Mouse (Mus musculus): ENCODE results near the gene Ttc7.
"Not testable (repeated sequence)": the region's sequence is repeated elsewhere in the genome, so short reads cannot be mapped to it uniquely, and the experiment has no call there.

The Ttc7 gene

DNA sequence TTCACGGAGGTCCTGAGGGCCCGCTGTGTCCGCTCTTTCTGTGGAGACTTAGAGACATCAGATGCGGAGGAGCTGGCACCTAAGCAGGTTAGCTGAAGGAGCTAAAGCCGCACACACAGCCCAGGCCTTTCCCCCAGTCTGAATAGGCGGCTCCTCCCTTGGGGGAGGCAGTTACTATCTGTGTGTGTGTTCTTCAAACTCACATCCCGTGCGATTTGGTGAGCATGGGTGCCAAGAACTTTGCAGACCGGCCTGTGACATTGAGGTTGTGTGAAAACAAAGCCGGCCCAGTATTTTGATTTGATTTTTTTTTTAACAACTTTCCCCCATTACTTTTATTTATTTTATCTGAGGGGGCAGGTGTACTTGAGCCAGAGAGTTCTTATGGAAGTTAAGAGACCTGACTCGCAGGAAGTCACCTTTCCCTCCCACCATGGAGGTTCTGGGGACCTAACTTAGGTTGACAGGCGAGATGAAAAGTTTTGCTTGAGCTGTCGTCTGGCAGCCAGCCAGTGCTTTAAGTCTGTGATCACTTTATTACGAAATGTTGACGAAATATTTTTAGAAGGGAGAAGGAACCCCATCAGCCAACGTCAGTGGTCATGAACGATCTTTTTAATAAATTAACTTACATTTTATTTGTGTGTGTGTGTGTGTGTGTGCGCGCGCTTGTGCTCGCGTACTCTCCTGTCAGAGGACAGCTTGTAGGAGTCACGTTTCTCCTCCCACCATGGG, 3.2 kb downstream of the Ttc7 start:
- in situ Hi-C loops (cut with MboI, MseI), result no loop called here

DNA sequence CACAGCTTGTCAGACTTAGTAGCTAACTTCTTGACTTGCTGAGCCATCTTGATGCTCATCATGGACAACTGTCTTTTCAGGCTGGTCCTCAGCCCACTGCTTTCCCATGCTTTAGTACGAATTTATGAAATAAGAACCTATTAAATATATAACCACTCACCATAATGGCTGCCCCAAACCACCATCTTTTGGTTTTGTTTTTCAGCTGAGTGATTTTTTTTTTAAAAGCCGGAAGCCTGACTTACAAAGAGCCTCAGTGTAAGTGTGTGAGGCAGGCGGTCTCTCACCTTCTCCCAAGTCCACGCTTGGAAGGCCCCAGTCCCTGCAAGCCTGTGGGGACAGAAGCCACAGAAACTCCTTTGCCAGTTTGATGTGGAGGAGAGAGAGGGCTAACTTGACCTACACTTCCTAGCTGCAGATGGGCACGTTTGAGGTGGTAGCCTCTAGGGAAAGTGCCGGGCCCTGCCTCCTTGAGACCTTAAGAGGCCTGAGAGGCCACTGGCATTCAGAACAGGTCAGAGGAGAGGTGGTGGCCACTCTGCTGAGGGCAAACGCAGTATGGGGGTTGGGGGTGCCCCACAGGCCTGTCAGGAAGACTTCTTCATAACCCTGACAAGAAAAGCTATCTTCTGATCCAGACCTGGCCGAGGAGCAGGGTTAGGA, 3.9 kb downstream of the Ttc7 start:
- in situ Hi-C loops (cut with MboI, MseI), result no loop called here

DNA sequence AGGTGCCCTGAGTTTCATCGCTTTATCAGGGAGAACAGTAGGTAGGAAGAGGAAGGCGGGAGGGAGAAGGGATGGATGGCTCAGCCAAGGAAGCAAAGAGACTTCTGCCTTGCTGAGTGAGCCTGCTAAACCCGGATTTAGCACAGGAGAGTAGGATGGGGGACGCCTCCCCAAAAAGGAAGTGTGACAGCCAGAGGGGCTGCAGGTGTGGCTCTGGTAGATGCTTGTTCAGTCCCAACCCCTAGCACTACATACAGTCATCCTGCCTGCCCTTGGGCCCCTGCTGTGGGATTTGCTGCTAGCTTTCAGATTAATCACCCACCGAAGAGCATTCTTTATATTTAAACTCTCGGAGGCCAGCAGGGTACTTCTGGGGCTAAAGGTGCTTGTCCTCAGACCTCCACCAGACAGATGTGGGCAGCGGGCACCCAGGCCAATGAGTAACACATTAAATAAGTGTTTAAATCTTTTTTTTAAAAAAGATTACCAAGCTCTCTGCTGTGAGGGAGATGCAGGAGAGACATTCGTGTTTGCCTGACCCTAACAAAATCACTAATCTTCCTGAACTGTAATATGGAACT, 4.6 kb downstream of the Ttc7 start:
- in situ Hi-C loops (cut with MboI, MseI), result no loop called here

DNA sequence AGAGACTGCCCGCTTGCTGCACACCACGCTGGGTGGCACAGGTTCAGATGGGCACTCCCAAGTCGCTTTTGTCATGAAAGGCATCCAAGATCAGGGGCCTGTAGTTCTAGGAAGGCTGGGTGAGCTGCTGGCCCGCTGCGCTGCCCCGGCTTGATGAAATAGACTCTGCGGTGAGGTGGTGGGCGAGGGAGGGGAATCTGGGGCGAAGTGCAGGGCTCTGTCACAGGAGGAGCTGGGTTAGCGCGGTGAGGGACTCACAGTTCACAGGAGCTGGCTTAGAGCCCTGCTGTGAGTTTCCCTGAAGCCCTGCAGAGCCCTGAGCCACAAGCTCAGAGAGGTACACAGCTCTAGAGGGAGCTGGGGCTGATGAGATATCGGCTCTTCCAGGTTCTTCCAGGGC, 5.4 kb downstream of the Ttc7 start:
- in situ Hi-C loops (cut with MboI, MseI), result no loop called here

DNA sequence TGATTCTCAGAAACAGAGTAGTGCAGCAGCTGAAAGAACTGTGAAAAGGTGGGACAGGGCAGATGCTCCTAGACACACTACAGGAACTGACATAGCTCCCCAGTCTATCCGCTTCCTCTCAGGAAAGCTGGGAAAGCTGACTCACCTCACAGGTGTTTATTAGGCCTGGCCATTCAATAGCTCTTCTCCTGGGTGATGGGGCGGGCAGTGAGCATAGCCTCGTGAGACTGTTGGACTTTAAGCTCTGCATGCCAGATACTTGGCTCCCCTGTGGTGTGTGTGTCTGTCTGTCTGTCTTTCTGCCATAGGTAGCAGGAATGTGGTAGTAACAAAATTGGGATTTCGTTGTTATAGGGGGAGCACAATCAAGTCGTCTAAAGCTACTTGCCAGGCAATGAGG, 6.7 kb downstream of the Ttc7 start:
- in situ Hi-C loops (cut with MboI, MseI), result no loop called here

DNA sequence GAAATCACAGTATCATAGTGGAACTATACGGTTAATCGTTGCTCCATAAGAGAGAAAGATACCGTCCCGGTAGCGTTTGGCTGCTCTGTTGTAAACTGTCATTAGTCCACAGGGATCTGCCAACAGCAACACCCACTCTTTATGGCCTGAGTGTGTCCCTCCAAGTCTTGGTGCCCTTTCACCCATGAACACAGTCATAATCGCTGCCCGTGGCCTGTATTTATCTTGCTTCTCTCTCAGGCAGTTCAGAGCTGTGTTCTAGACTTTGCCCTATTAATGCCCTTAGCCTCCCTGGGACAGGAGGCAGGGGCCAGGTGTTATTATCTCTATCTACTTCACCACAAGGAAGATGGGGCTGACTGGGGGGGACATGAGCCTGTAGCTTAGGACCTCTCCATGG, 8.4 kb downstream of the Ttc7 start:
- in situ Hi-C loops (cut with MboI, MseI), result no loop called here

DNA sequence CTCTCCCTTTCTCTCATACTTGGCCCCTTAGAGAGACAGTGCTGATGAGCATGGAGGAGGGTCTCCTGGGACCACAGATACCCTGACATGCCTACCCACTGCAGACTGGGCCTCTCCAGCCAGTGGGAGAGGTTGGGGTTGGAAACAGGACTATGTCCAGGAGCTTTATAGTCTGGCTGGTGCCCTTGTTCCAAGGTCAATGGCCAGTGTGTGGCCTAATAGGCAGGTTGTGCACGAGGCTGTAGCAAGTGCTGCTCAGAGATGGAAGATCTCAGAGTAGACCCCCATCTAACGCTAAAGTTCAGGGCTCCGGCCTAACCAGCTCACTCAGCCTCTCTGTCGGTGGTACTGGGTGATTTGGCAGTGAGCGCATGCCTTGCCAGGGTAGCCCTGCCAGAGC, 9.1 kb downstream of the Ttc7 start:
- in situ Hi-C loops (cut with MboI, MseI), result no loop called here

DNA sequence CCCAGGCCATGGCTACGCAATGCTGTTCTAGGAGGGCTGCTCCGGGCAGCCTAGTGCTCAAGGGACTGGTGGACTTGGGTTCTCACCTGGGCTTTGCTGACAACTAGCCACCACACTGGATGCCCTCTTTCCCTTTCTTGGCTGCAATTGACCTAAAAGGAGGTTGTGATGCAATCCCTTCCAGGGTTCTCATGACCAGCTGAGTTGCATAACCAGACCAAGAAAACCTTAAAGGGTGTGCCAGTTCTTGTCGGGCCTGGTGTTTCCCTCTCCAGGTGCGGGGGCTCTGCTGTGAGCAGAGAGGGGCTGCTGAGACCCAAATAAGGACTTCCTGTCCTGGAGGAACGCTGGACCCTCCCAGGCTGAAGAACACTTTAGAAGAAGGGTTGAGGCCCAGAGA, 10.4 kb downstream of the Ttc7 start:
- in situ Hi-C loops (cut with MboI, MseI), result no loop called here

DNA sequence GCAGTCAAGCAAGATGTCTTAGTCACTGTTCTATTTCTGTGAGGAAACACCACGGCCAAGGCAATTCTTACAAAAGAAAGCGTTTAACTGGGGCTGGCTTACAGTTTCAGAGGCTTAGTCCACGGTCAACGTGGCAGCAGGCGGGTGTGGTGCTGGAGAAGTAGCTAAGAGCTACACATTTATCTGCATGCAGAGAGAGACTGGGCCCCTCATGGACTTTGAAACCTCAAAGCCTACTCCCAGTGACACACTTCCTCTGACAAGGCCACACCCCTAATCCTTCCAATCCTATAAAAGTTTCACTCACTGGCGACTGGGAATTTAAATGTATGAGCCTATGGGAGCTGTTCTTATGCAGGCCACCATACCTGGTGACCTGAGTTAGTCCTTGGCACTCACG, 13.1 kb downstream of the Ttc7 start:
- in situ Hi-C loops (cut with MboI, MseI), result no loop called here

DNA sequence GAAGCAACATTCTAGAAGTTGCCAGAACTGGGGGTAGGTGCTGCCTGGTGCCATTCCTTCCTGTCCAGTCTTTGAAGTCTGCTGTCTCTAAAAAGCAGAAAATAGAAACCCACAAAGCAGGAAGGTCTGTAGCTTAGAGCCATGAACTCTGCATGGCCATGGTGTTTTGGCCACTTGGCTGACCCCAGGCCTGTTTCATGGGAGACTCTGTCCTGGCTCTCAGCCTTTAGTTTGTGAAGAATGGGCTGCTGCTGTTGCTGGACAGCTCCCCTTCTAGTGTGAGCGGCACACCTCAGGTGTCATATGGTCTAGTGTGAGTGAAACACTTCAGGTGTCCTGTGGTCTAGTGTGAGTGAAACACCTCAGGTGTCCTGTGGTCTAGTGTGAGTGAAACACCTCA, 14.0 kb downstream of the Ttc7 start:
- in situ Hi-C loops (cut with MboI, MseI), result not testable (repeated sequence)

DNA sequence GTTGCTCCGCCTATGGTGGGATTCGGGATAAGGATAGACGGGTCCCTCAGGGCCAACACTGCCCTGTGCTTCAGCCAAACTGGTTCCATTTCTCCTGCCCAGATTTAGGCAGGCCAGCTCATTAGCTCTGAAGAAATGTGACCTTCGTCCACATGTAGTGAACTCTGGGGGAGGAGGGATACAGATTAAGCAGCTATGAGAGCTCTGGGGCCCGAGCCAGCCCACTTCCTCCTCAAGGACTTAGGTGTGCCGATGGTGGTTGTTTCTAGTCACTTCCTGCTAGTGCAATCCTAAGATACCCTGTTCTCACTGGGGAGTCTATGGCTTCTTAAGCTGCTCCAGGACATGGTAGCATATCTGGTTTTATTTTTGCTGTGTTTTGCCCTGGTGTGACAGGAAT, 16.3 kb downstream of the Ttc7 start:
- in situ Hi-C loops (cut with MboI, MseI), result no loop called here

DNA sequence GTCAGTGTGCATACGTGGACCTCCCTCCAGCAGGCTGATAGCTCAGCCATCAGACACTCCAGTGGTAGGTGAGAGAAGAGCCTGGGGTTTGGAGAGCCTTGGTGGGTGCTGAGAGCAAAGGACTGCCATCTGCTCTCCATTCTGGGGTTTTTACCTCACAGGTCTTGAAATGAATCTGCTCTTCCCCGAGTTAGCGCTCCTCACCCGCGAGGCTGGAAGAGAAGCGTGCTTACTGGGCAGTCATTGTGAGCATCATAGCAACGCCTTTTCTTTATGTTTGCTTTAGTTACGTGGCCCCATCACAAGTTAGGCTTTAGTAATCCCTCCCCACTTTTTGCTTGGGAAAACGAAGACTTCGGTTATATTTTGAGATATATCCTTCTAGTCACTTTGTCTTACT, 17.7 kb downstream of the Ttc7 start:
- in situ Hi-C loops (cut with MboI, MseI), result no loop called here

DNA sequence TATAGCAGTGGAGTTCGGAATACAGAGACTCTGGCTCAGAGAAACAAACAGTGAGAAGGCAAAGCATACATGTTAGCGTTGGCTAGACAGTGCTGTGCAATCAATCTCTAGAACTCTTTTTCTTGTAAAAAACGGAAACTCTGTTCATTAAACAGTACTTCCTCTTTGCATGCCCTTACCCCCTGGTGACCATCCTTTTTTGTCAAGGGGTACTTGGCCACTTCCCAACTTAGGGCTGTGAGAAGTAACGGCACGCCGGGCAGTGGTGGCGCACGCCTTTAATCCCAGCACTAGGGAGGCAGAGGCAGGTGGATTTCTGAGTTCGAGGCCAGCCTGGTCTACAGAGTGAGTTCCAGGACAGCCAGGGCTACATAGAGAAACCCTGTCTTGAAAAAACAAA, 18.9 kb downstream of the Ttc7 start:
- in situ Hi-C loops (cut with MboI, MseI), result not testable (repeated sequence)

DNA sequence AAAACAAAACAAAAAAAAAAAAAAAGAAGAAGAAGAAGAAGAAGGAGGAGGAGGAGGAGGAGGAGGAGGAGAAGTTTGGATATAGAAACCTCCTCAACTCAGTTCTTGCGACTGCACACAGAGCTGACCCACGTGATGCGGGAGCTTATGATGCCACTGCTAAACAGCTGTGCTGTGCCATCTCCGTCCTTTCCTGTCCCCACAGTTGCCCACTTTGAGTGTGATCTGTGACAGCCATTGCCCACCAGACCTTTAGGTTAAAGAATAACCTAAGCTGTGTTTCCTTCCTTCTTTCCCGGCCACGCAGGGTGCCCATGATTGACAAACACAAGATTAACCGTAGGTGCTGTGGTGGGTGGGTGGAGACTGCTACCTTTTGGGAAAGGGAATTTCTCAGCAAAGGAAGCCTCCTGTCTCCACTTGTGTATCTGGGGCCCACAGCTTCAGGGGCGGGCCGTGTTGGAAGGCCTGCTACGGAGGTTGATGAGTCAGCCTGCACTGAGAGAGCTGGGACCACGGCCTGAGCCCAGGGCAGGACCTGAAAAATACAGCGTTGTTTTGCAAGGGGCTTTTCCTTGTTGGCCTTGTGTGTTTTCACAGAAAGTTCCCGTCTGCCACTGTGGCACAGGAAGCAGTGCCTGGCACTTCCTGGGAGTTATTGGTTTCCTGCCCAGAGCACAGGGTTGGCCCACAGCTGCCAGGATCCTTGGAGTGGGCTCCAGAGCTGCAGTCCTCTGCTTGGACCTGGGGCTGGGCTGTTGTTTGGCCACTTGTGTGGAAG, 19.5 kb downstream of the Ttc7 start:
- in situ Hi-C loops (cut with MboI, MseI), result no loop called here

DNA sequence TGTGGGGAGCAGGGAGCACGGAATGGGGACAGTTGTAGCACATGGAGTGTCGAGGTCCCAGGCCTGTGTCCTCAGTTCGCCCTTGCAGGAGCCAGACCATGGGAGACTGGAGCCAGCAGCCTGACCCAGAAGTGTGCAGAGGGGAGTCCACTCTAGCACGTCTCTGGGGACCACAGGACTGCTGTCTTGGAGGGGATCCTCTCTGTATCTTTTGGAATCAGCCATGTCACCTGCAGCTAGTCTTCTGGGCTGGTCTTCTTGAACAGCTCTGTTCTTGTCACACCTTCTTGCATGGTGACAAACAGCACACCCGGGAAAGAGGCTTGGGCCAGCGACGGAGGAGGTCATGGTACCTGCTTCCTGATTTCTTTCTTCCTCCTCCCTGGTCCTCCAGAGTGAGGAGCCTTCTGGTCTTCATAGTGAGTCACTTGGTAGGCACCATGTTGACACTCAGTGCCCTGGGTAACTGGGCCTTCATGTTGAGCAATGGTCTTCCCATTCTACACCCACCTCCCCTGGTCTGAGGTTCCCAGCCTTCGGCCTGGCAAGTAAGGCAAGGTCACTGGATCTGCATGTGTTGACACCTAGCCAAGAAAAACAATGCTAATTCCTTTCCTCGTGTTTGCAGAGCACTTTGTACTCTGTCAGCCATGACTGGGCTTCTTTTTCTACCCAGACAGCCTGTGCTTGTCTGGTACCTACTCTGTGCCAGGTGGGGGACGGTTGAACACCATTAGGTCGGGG, 21.6 kb downstream of the Ttc7 start:
- in situ Hi-C loops (cut with MboI, MseI), result no loop called here

DNA sequence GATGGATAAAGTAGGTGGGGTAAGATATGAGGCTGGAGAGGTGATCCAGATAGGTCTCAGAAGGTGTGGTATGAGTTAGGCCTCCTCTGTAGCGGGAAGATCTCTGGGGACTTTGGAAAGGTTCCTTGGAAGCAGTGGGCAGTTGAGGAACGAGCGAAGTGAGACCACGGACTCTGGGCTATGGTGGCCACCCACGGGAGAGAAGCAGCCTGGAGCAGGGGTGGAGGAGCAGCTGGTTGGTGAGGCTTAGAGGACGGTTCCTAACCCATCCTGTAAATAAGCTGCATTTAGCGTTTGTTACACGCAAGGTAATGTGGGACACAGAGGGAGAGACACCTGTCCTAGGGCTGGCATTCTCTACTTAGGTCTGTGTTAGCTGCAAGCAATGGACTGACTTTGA, 22.4 kb downstream of the Ttc7 start:
- in situ Hi-C loops (cut with MboI, MseI), result no loop called here

DNA sequence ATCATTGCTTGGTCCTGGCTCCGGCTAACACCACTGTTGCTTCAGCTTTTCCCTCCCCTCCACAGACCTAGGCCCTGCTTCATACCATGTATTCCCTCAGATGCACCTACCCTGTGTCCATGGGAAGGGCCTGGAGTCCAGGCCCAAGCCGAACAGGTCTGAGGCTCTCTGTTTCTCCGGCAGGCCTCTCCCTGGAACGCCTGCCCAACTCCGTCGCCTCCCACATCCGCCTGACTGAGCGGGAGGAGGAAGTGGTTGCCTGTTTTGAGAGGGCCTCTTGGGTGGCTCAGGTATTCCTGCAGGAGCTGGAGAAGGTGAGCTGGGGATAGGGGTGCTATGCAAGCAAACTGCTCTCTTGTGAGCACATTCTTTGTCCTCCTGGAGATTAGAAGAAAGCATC, 24.1 kb downstream of the Ttc7 start:
- in situ Hi-C loops (cut with MboI, MseI), result no loop called here

DNA sequence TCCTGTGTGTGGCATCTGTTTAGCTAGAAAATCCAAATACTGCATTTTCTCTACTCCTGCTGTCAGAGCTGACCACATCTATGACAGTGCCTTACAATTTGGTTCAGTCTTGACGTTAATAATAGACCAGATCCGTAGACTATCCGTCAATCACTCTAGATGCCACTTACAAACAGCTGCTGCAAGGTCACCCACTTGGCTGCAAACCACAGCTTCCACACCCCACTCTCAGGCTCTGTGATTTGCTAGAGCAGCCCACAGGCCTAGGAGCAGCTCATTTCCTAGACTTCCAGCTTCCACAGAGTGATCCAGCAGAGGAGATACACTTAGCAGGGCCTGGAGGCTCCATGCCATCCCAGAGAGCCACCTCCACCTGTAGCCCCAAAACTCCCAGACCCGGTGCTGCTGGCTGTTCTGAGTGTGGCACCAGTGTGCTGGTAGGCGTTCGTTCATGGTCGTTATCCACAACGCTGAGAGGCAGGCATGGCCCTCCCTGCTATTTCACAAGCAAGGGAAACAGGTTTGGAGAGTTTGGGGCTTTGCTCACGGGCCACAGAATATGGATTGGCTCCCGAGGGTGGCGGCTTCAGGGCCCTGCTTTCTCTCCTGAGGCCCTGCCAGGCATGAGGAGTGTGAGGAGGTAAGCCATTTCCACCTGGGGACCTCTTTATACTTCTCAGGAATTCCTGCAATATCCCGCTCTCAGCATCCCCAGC, 26.5 kb downstream of the Ttc7 start:
- in situ Hi-C loops (cut with MboI, MseI), result no loop called here

DNA sequence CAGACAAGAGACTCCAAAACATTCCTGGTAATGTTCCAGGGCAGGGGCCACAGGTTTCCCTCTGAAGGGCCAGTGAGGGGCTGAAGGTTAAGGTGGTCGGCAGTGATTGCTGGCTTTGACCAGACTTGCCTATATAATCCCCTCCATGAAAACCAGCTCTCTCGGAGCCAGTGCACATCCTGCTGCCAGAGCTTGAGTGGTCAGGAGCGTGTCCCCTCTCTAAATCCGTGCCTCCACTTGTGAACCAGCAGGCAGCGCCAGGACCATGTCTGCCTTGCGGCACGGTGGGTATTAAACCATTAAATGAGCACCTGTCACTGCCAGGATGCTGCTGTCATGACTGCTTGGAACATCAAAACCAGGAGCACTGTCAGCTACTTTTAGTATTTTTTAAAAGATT, 27.8 kb downstream of the Ttc7 start:
- in situ Hi-C loops (cut with MboI, MseI), result no loop called here

DNA sequence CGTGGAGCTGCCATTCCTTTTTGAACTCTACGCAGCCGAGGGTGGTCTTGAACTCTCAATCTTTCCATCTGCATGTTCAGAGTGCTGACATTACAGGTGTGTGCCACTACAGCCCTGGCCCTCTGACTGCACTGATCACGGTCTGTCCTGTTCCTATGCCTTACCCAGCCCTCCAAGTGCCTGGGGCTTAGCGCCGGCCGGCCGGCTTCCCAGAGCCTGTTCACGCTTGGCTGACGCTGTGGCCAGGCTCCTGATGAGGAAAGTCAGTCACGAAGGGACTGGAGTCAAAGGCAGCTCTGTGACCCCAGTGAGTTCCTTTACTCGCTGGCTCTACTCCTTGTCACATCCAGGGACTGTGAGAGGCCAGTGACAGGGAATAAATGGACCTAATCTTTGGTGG, 29.7 kb downstream of the Ttc7 start:
- in situ Hi-C loops (cut with MboI, MseI), result no loop called here
